Comparison of ENCODE assay signal across 8 mouse cellular contexts in the genomic region with DNA sequence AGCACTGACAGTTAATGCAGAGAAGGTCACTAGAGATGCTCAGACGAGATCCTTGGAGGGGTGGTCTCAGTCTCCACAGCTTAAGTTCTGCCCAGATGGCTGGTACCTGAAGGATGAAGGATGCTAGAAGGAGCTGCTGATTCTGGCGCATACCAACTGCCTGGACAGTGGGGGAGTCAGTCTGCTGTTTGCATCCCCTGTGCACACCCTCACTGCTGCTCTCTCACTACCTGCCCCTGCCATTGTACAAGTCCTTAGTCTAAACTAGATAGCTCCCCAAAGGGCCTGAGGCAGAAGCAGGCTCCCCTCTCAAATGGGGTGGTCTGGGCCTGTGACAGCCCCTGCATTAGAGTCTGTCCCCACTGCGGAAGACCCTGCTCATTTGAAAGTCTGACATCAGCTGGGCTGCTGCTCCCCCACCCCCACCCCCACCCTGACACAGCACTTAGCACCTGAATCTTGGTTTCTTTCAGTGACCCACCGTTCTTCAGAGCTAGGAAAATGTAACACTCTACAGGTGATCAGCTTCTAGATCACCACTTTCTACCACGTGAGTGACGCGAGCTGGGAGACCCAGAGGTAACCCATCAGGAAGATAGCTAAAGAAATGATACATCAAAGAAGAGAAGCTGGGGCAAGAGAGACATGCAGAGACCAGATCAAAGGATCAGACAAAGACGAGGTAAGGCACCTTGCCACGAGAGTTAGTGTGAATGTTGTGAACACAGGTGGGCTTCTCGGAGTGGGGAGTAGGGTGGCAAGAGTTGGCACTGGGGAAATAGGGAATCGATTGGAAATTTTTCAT. TPM values are rescaled to one million over a fixed set of nuclear protein-coding genes. Genes with fewer than 3 reads are reported as not detected.
A peak's percentile ranks its signal among the peaks of the same experiment; 100 is the strongest.
DNase-seq lines count a peak whose midpoint lies in the region; ATAC-seq and TF ChIP-seq lines count a peak whose summit lies in the region.

A gene (minus strand): TSS at position 92 of the 805 bp plus-strand sequence.

- TF ChIP-seq CTCF in kidney, adult 2 months (conservative IDR thresholded peaks at IDR 0.05; ENCODE audit: insufficient read depth, insufficient read length, low read depth, low read length) = no peak
- no peak for TF ChIP-seq CTCF in brain, embryonic 14.5 days (IDR thresholded peaks at IDR 0.05; ENCODE audit: borderline replicate concordance, extremely low read depth, insufficient read depth, insufficient read length)

- DNase-seq in kidney, adult 2 months = no peak
- no peak for DNase-seq in kidney, postnatal 14 days
- DNase-seq in brain, embryonic 14.5 days (ENCODE audit: low read depth) = peak; percentile 98
- DNase-seq in forebrain, embryonic 14.5 days (ENCODE audit: low spot score) = peak; percentile 91
- peak; percentile 76 to 81 for DNase-seq in layer of hippocampus, postnatal 14 days (ENCODE audit: low spot score in 2 of 2)
- DNase-seq in urinary bladder, adult 2 months (ENCODE audit: low spot score) = no peak
- DNase-seq in kidney, adult 9 months = no peak

- peak within 1 kb of the TSS; percentile 64 for H3K4me2 ChIP-seq in forebrain, embryonic 14.5 days (ENCODE audit: low read length)
- H3K4me2 ChIP-seq in midbrain, embryonic 13.5 days (replicated peaks) = peak within 1 kb of the TSS; percentile 77

- H3K9ac ChIP-seq in forebrain, embryonic 14.5 days (ENCODE audit: low read length) = peak within 1 kb of the TSS; percentile 89
- H3K9ac ChIP-seq in midbrain, embryonic 13.5 days (replicated peaks) = peak within 1 kb of the TSS; percentile 93

- 80% methylated on average over 11 of the region's 11 CpGs for WGBS in kidney, adult 2 months
- 35% methylated on average over 11 of the region's 11 CpGs for WGBS in forebrain, embryonic 14.5 days
- WGBS in midbrain, embryonic 13.5 days = 32% methylated on average over 11 of the region's 11 CpGs

- no peak for TF ChIP-seq POLR2A in kidney, adult 2 months (IDR thresholded peaks at IDR 0.05; ENCODE audit: low read depth, low read length)
- TF ChIP-seq POLR2A in brain, embryonic 14.5 days (IDR thresholded peaks at IDR 0.05; ENCODE audit: borderline replicate concordance, extremely low read depth, insufficient read depth, insufficient read length, poor library complexity, severe bottlenecking) = peak; percentile 34; the same call in 1 of the 2 replicates

- no peaks in the 10 kb centered on the region; the same call in 1 of the 2 replicates for H3K36me3 ChIP-seq in kidney, adult 2 months (ENCODE audit: control insufficient read depth, insufficient read depth, low read length)
- peaks cover 39% of the 10 kb centered on the region for H3K36me3 ChIP-seq in forebrain, embryonic 14.5 days (ENCODE audit: control insufficient read depth, insufficient read depth, low read length)
- H3K36me3 ChIP-seq in midbrain, embryonic 13.5 days = peaks cover 32% of the 10 kb centered on the region

- H3K27me3 ChIP-seq in kidney, adult 2 months (replicated peaks; ENCODE audit: control insufficient read depth, insufficient read depth, low read length) = no peaks in the 10 kb centered on the region
- no peaks in the 10 kb centered on the region for H3K27me3 ChIP-seq in forebrain, embryonic 14.5 days (replicated peaks; ENCODE audit: control insufficient read depth, insufficient read depth, low read length)
- H3K27me3 ChIP-seq in midbrain, embryonic 13.5 days = no peaks in the 10 kb centered on the region

- peak within 1 kb of the TSS; percentile 71; the same call in 1 of the 2 replicates for H3K27ac ChIP-seq in kidney, adult 2 months (ENCODE audit: insufficient read depth, low read depth, low read length)
- peak within 1 kb of the TSS; percentile 98 for H3K27ac ChIP-seq in forebrain, embryonic 14.5 days (ENCODE audit: low read depth, low read length)
- peak within 1 kb of the TSS; percentile 98 for H3K27ac ChIP-seq in midbrain, embryonic 13.5 days

- peak; percentile 84 for ATAC-seq in forebrain, embryonic 14.5 days
- peak; percentile 94 for ATAC-seq in midbrain, embryonic 13.5 days

- H3K4me3 ChIP-seq in kidney, adult 2 months (ENCODE audit: insufficient read depth, low read depth, low read length) = peak within 1 kb of the TSS; percentile 75
- H3K4me3 ChIP-seq in forebrain, embryonic 14.5 days (ENCODE audit: low read depth, low read length) = peak within 1 kb of the TSS; percentile 61
- H3K4me3 ChIP-seq in midbrain, embryonic 13.5 days (replicated peaks) = peak within 1 kb of the TSS; percentile 79

- H3K4me1 ChIP-seq in kidney, adult 2 months (ENCODE audit: control insufficient read depth, insufficient read depth, low read length) = peaks cover 20% of the 10 kb centered on the region
- H3K4me1 ChIP-seq in forebrain, embryonic 14.5 days (ENCODE audit: control insufficient read depth, insufficient read depth, low read length) = peaks cover 15% of the 10 kb centered on the region
- H3K4me1 ChIP-seq in midbrain, embryonic 13.5 days (replicated peaks) = peaks cover 41% of the 10 kb centered on the region

- no peaks in the 10 kb centered on the region for H3K9me3 ChIP-seq in forebrain, embryonic 14.5 days (replicated peaks; ENCODE audit: control insufficient read depth, low read length)
- H3K9me3 ChIP-seq in midbrain, embryonic 13.5 days = no peaks in the 10 kb centered on the region

RNA-seq across cellular contexts. Expression of the gene that starts here (rescaled TPM):
- polyA plus RNA-seq in kidney, adult 2 months (2012; rRNA removed) = 0.29 and 0.83 TPM in 2 replicates
- polyA plus RNA-seq in brain, embryonic 14.5 days (2012; rRNA removed) = 187 and 233 TPM in 2 replicates
- 346 and 353 TPM in 2 replicates for polyA plus RNA-seq in forebrain, embryonic 14.5 days (2014; fragmentation: Nextera tagmentation; extraction: Ambion mirVana)
- 100 to 1,000 TPM; 220 to 243 TPM for total RNA-seq in layer of hippocampus, postnatal 14 days (2021)
- 310 and 338 TPM in 2 replicates for polyA plus RNA-seq in midbrain, embryonic 13.5 days (2015; fragmentation: Nextera tagmentation; extraction: Ambion mirVana)
- 0.29 and 0.44 TPM in 2 replicates for polyA plus RNA-seq in urinary bladder, adult 2 months (2012; rRNA removed)

Comparison
In these comparisons a context has a peak if more than half of its experiments do, and no peak if none do; other contexts are left out.
1. RNA of the gene that starts here (polyA plus RNA-seq): 346 to 353 TPM in forebrain, embryonic 14.5 days, 310 to 338 TPM in midbrain, embryonic 13.5 days and 187 to 233 TPM in brain, embryonic 14.5 days; 0.29 to 0.83 TPM in kidney, adult 2 months and 0.29 to 0.44 TPM in urinary bladder, adult 2 months; every median in the first group is over 100 times any median in the second.
2. DNase-seq: peak in brain, embryonic 14.5 days (single experiment), forebrain, embryonic 14.5 days (single experiment) and layer of hippocampus, postnatal 14 days (2 of 2); none in kidney, adult 2 months (single experiment), kidney, postnatal 14 days (single experiment), urinary bladder, adult 2 months (single experiment) and kidney, adult 9 months (single experiment).
3. Peak in every context shown above with its lines, with median percentiles within 50 percentile points of each other: H3K27ac ChIP-seq and H3K4me3 ChIP-seq.